Mouse (Mus musculus) ES-E14 (cell line): ENCODE measurements around the gene Rem2. TPM values are rescaled to one million over a fixed set of nuclear protein-coding genes. Genes with fewer than 3 reads are reported as not detected.

ENCODE experiments used
- DNase-seq: peaks from one replicate; pipeline ENCODE4 v3.0.0-alpha.2; 2013; ENCODE audit warnings: low read depth, low spot score
- H3K27ac ChIP-seq: 2 replicates; pipeline ENCODE4 v1.5.1; 2012; ENCODE audit warnings: low read depth, mild to moderate bottlenecking, low read length, moderate library complexity, mixed read lengths; ENCODE audit not compliant: poor library complexity, insufficient read depth, severe bottlenecking
- H3K36me3 ChIP-seq: 2 replicates; pipeline ENCODE4 v1.6.1; 2012; ENCODE audit warnings: mild to moderate bottlenecking, low read length, moderate library complexity, mixed read lengths; ENCODE audit not compliant: control insufficient read depth, poor library complexity, insufficient read depth, severe bottlenecking
- H3K4me1 ChIP-seq, 2 experiments: fragments of 150-350 bp in 1 of 2; sonication (generic) in 1 of 2; 2 replicates each; pipeline ENCODE4 v1.6.1; 2012; ENCODE audit warnings: low read length in 2 of 2, mild to moderate bottlenecking in 1 of 2, mixed read lengths in 1 of 2; ENCODE audit not compliant: control insufficient read depth in 2 of 2, insufficient read depth in 2 of 2, poor library complexity in 1 of 2
- H3K4me3 ChIP-seq, 2 experiments: fragments of 150-350 bp in 1 of 2; sonication (generic) in 1 of 2; 2 replicates each; pipeline ENCODE4 v1.5.1; 2012; ENCODE audit warnings: low read length in 2 of 2, low read depth in 1 of 2, mild to moderate bottlenecking in 1 of 2, mixed read lengths in 1 of 2; ENCODE audit not compliant: insufficient read depth in 1 of 2, poor library complexity in 1 of 2, severe bottlenecking in 1 of 2
- H3K9ac ChIP-seq: 2 replicates; pipeline ENCODE4 v1.6.1; 2012; ENCODE audit warnings: low read depth, mild to moderate bottlenecking, low read length, mixed read lengths; ENCODE audit not compliant: poor library complexity, insufficient read depth, severe bottlenecking
- H3K9me3 ChIP-seq: fragments of 150-350 bp; sonication (generic); 2 replicates; pipeline ENCODE4 v1.6.1; 2012; ENCODE audit warnings: low read depth, mild to moderate bottlenecking, low read length; ENCODE audit not compliant: control insufficient read depth, insufficient read depth
- CHD2 ChIP-seq: IDR thresholded peaks from 2 replicates; pipeline ENCODE4 v1.6.1; 2014; ENCODE audit warnings: mild to moderate bottlenecking, low read depth, low read length, inconsistent platforms
- HCFC1 ChIP-seq: IDR thresholded peaks from 2 replicates; pipeline ENCODE4 v1.6.1; 2012; ENCODE audit warnings: low read length, inconsistent platforms, borderline replicate concordance; ENCODE audit not compliant: insufficient read depth
- MAFK ChIP-seq: IDR thresholded peaks from 2 replicates; pipeline ENCODE4 v1.6.1; 2014; ENCODE audit warnings: mild to moderate bottlenecking, low read depth, low read length, inconsistent platforms; ENCODE audit not compliant: insufficient read depth
- ZC3H11A ChIP-seq: IDR thresholded peaks from 2 replicates; pipeline ENCODE4 v1.6.1; 2012; ENCODE audit warnings: low read depth, mild to moderate bottlenecking, inconsistent platforms, low read length, borderline replicate concordance
- ZNF384 ChIP-seq: IDR thresholded peaks from 2 replicates; pipeline ENCODE4 v1.6.1; 2012; ENCODE audit warnings: low read depth, low read length, inconsistent platforms
- in situ Hi-C, 2 experiments: fragments of 600-800 bp; cut with MboI; formaldehyde crosslinking; loops; one replicate each; pipeline ENCODE4 v1.15.1; 2025; ENCODE audit warnings: low sequenced_read_pairs in 2 of 2, inconsistent platforms in 1 of 2; ENCODE audit not compliant: unreplicated experiment in 2 of 2
- total RNA-seq: library from RNA; depleted of rRNA; stranded (reverse); fragments of 300-350 nt; gene quantifications from 2 replicates; pipeline ENCODE4 v1.2.3, GENCODE M21; 2012

The Rem2 gene
- total RNA-seq, 1 experiment, result 0.85 TPM

GRCm38 (mm10) chr14:54429332-54430093, 46.4 kb upstream of the Rem2 start:
- DNase-seq, result no peak
- Histone ChIP-seq H3K4me3 (no peak overlapping the region), H3K27ac (no peak overlapping the region), H3K4me1 (peaks cover 6 to 23% of the 10 kb centered on the region in 2 experiments), H3K9ac (no peak overlapping the region), H3K36me3 (peaks cover 7% of the 10 kb centered on the region), H3K9me3 (no peaks in the 10 kb centered on the region)
- TF ChIP-seq CHD2 (no peak), MAFK (no peak), HCFC1 (no peak), ZC3H11A (no peak), ZNF384 (no peak)
- in situ Hi-C loops, result no loop called here

- Histone ChIP-seq H3K9me3 (no peaks in the 10 kb centered on the region), H3K36me3 (peaks cover 7% of the 10 kb centered on the region), H3K4me1 (peaks cover 6 to 25% of the 10 kb centered on the region in 2 experiments), H3K27ac (no peak overlapping the region), H3K9ac (peak overlapping the region; percentile 20; the same call in 1 of the 2 replicates), H3K4me3 (peak overlapping the region; percentile 68 to 69)
- in situ Hi-C loops, result no loop called here
- no peak for TF ChIP-seq ZNF384
- DNase-seq, result no peak
Observed at GRCm38 (mm10) chr14:54430406-54431145, 45.3 kb upstream of the Rem2 start.

GRCm38 (mm10) chr14:54431334-54432077, 44.4 kb upstream of the Rem2 start, which contains the start of gene Mmp14:
TSS of gene Mmp14 (plus strand) at chr14:54431612.
- Histone ChIP-seq H3K9me3 (no peaks in the 10 kb centered on the region), H3K9ac (peak within 1 kb of the TSS; percentile 78), H3K27ac (no peak within 1 kb of the TSS), H3K4me1 (peaks cover 6 to 23% of the 10 kb centered on the region in 2 experiments), H3K4me3 (peak within 1 kb of the TSS; percentile 68 to 69), H3K36me3 (peaks cover 7% of the 10 kb centered on the region)
- TF ChIP-seq CHD2, result no peak
- no peak for TF ChIP-seq ZNF384
- no peak for TF ChIP-seq ZC3H11A
- TF ChIP-seq HCFC1, result no peak
- in situ Hi-C loops, result no loop called here
- DNase-seq, result no peak

GRCm38 (mm10) chr14:54432078-54432836, 43.6 kb upstream of the Rem2 start:
- H3K36me3 ChIP-seq, result peaks cover 9% of the 10 kb centered on the region
- peak overlapping the region; percentile 78 for H3K9ac ChIP-seq
- DNase-seq, result no peak
- peaks cover 6 to 23% of the 10 kb centered on the region in 2 experiments for H3K4me1 ChIP-seq
- in situ Hi-C loops, result no loop called here
- H3K4me3 ChIP-seq, result peak overlapping the region; percentile 68 to 69
- H3K27ac ChIP-seq, result no peak overlapping the region
- no peaks in the 10 kb centered on the region for H3K9me3 ChIP-seq
- TF ChIP-seq MAFK (no peak), HCFC1 (no peak), ZC3H11A (no peak), ZNF384 (no peak), CHD2 (no peak)
